Mouse (Mus musculus): ENCODE results near the gene Acot8.
A peak's percentile ranks its signal among the peaks of the same experiment; 100 is the strongest.

The Acot8 gene

GRCm38 (mm10) chr2:164748991-164749390, 55.7 kb downstream of the Acot8 start:
- DNase-seq: no peak

- DNase-seq: no peak
Observed at GRCm38 (mm10) chr2:164748191-164748590, 56.5 kb downstream of the Acot8 start.

DNA sequence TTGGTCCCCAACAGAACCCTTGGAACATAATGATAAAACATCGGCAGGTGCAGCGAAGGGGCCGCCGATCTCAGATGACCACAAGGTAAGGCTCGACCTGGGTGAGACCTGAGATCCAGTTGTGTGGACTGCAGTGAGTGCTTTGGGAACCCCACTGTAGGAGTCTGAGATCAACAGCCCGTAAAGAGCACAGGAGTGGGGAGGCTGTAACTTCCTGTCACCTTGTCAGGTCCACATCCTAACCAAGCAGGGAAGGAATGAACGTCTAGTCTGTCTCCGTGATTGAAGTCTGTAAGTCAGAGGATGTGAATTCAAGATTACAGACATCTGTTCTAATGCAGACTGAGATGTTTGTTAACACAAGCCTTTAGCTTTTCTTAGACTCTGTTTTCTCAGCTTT, 58.0 kb downstream of the Acot8 start:
- peak; percentile 23 for DNase-seq

DNA sequence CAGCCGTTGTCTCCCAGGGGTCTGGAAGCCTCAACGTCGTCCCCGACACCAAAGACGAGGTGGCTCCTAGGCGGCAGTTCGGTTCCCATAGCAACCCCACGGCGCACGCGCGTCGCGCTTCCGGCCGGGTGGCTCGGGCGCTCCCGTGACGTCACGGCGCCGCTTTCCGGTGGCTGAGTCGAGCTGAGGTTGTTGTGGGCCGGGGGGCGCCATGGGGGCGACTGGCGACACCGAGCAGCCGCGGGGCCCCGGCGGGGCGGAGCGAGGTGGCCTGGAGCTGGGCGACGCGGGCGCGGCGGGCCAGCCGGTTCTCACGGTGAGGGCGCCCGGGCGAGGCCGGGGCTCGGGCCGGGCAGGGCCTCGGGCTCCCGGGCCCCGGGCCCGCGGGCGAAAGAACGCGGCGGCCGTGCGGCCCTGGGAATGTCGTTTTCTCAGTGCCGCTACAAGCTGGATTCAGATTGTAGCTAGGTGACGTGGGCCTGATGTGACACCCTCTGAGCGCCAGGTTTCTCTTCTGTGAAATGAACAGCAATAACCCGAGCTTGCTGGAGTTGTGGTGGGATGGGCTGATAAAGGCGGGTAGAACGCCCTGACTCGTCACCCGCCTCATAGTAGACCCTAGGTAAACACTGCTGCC, 58.7 kb downstream of the Acot8 start, which contains the start of the genes Wfdc3 and Dnttip1:
Gene Wfdc3 (minus strand): TSS at position 89 of the 637 bp plus-strand sequence.
Gene Dnttip1 (plus strand): TSS at position 141 of the 637 bp plus-strand sequence.
- peak; percentile 98 for DNase-seq

GRCm38 (mm10) chr2:164744987-164745386, 59.7 kb downstream of the Acot8 start:
- no peak for DNase-seq
